Mouse (Mus musculus): ENCODE measurements at regions not wholly inside any gene's neighbourhood (a gene's known extent, or its start where the extent isn't known, plus 50 kb on each side); places are given as distances from the start of the nearest gene placed in this dataset.

DNA sequence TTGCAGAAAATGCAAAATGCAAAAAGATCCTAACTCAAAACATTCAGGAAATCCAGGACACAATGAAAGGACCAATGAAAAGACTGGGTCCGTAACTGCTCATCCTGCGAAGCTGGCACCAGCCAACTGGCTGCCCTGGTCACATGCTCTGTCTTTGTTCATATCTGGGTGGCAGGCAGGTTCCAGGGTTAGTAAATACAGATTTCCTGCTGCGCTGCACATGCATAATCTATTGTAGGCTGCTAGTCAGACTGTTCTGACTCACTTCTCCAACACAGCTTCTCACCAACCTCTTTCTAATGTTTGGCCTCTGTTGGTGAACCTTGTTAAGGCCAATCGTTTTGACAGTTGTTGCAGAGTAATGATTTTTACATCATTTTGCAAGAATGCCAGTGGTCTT lies 92.0 kb upstream of the Stc2 start:
- intact Hi-C loops (cut with DNase I): no loop called here
- no peak for DNase-seq (ENCODE audit: low spot score in 2 of 2)

DNA sequence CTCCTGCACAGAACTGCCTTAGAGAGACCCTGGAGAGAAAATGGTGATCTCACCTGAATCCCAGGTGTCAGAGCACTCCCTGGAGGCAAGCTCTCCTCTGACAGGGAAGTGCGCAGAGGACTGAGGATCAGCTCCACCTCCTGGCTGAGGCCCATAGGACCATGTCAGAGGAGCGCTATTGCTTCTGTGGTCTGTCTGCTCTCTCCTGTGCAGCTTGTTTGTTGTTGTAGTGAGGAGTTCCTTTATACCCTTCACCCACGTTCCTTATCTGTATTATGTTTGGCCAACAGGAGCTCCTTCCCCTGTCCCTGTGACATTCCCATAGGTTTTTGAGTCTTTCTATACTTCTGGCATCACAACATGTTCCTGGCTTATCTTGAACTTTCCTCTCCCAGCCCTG lies 91.5 kb upstream of the Stc2 start:
- DNase-seq (ENCODE audit: low spot score in 2 of 2): no peak
- intact Hi-C loops (cut with DNase I): no loop called here

DNA sequence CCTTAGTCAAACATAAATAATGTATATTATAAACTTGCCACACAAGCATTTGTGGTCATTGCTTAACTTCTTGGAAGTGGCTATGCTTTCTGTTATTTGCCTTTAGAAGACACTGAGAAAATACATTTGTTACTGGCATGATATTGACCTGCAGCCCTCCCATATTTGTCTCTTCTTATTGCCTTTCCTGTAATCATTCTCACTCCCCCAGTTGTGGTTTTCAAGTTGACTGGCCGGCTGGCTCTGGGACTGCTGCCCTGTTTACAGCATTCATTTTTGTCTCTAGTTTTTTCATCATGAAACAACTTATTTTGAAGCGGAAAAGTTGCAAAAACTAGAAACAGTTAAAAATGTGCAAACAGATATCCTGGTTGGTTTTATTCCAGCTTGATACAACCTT lies 57.5 kb upstream of the Stc2 start:
- intact Hi-C loops (cut with DNase I): no loop called here
- no peak for DNase-seq (ENCODE audit: low spot score in 2 of 2)

All from left cerebral cortex, postnatal 36 days (tissue).